Mouse (Mus musculus) MEL (cell line): ENCODE data around the gene Abcb10.
"Not testable (repeated sequence)": the region's sequence is repeated elsewhere in the genome, so short reads cannot be mapped to it uniquely, and the experiment has no call there.

Experiments used
- CHD2 ChIP-seq: IDR thresholded peaks from 2 replicates; pipeline ENCODE4 v1.6.1; 2011; ENCODE audit warnings: low read length, improper control_type of control experiment
- CTCF ChIP-seq, 3 experiments: IDR thresholded peaks in 2 of 3; conservative IDR thresholded peaks in 1 of 3; 2 replicates each; pipeline ENCODE4 v1.5.1; 2011 to 2012; ENCODE audit warnings: low read length in 3 of 3, low read depth in 2 of 3, mild to moderate bottlenecking in 2 of 3, improper control_type of control experiment in 1 of 3, inconsistent platforms in 1 of 3, mixed read lengths in 1 of 3, moderate library complexity in 1 of 3; ENCODE audit not compliant: control insufficient read depth in 1 of 3, insufficient read depth in 1 of 3, poor library complexity in 1 of 3, severe bottlenecking in 1 of 3
- ELF1 ChIP-seq: IDR thresholded peaks from 2 replicates; pipeline ENCODE4 v1.6.1; 2014; ENCODE audit warnings: low read depth, mild to moderate bottlenecking, inconsistent platforms, low read length, improper control_type of control experiment, moderate library complexity
- EP300 ChIP-seq, 2 experiments: IDR thresholded peaks; 2 replicates each; pipeline ENCODE4 v1.6.1; 2011; ENCODE audit warnings: improper control_type of control experiment in 2 of 2, low read length in 2 of 2, low read depth in 1 of 2, mild to moderate bottlenecking in 1 of 2
- ETS1 ChIP-seq: IDR thresholded peaks from 2 replicates; pipeline ENCODE4 v1.6.1; 2012; ENCODE audit warnings: low read depth, mild to moderate bottlenecking, inconsistent platforms, low read length, improper control_type of control experiment, moderate library complexity
- MYB ChIP-seq: IDR thresholded peaks from 2 replicates; pipeline ENCODE4 v1.6.1; 2011; ENCODE audit warnings: mild to moderate bottlenecking, low read depth, low read length, improper control_type of control experiment
- NRF1 ChIP-seq: IDR thresholded peaks from 2 replicates; pipeline ENCODE4 v1.6.1; 2014; ENCODE audit warnings: low read depth, mild to moderate bottlenecking, inconsistent platforms, low read length, improper control_type of control experiment, moderate library complexity; ENCODE audit not compliant: poor library complexity, insufficient read depth, severe bottlenecking
- POLR2A ChIP-seq, 2 experiments: IDR thresholded peaks; 2 replicates each; pipeline ENCODE4 v1.6.1; 2011 to 2012; ENCODE audit warnings: low read length in 2 of 2, mild to moderate bottlenecking in 2 of 2, control low read depth in 1 of 2, improper control_type of control experiment in 1 of 2, low read depth in 1 of 2, moderate library complexity in 1 of 2; ENCODE audit not compliant: control insufficient read depth in 1 of 2, insufficient read depth in 1 of 2, poor library complexity in 1 of 2
- RCOR1 ChIP-seq: IDR thresholded peaks from 2 replicates; pipeline ENCODE4 v1.6.1; 2012; ENCODE audit warnings: low read depth, mild to moderate bottlenecking, inconsistent platforms, low read length, improper control_type of control experiment
- TAL1 ChIP-seq: IDR thresholded peaks from 2 replicates; pipeline ENCODE4 v1.6.1; 2012; ENCODE audit warnings: mild to moderate bottlenecking, inconsistent platforms, low read length, moderate library complexity, mixed read lengths
- ZC3H11A ChIP-seq: IDR thresholded peaks from 2 replicates; pipeline ENCODE4 v1.6.1; 2012; ENCODE audit warnings: low read depth, mild to moderate bottlenecking, inconsistent platforms, low read length, improper control_type of control experiment

GRCm38 (mm10) chr8:124014299-124014698 is 31.4 kb upstream of the Abcb10 start:
- not testable (repeated sequence) for TF ChIP-seq ZC3H11A; POLR2A (IDR thresholded peaks at IDR 0.05; ENCODE audit: control insufficient read depth in 1 of 2, insufficient read depth in 1 of 2, low read depth in 1 of 2, low read length in 2 of 2, poor library complexity in 1 of 2); CHD2; EP300 (IDR thresholded peaks at IDR 0.05; ENCODE audit: low read depth in 1 of 2, low read length in 2 of 2); CTCF (IDR thresholded peaks at IDR 0.05 in 2 of 3, conservative IDR thresholded peaks at IDR 0.05 in 1 of 3; ENCODE audit: control insufficient read depth in 1 of 3, insufficient read depth in 1 of 3, low read depth in 2 of 3, low read length in 3 of 3, poor library complexity in 1 of 3, severe bottlenecking in 1 of 3); ETS1; ELF1; TAL1; MYB; RCOR1; NRF1
